Mouse (Mus musculus): ENCODE results near the gene Vmo1.
A peak's percentile ranks its signal among the peaks of the same experiment; 100 is the strongest.
"Not testable (repeated sequence)": the region's sequence is repeated elsewhere in the genome, so short reads cannot be mapped to it uniquely, and the experiment has no call there.

Vmo1 gene

GRCm38 (mm10) chr11:70520178-70520769, 5.9 kb upstream of the Vmo1 start:
- DNase-seq (ENCODE audit: low spot score in 2 of 2) = no peak

GRCm38 (mm10) chr11:70518923-70519322, 4.5 kb upstream of the Vmo1 start, which contains the start of gene Gltpd2:
Gltpd2 (plus strand) TSS chr11:70519196.
- no peak for DNase-seq (ENCODE audit: low spot score in 2 of 2)

GRCm38 (mm10) chr11:70518436-70518835, 4.0 kb upstream of the Vmo1 start:
- DNase-seq (ENCODE audit: low spot score in 2 of 2) = no peak

GRCm38 (mm10) chr11:70516352-70516751, 1.9 kb upstream of the Vmo1 start:
- DNase-seq (ENCODE audit: low spot score in 2 of 2) = peak; percentile 17 to 48

GRCm38 (mm10) chr11:70513520-70513919, 896 bp downstream of the Vmo1 start:
- no peak for DNase-seq (ENCODE audit: low spot score in 2 of 2)

GRCm38 (mm10) chr11:70512709-70513342, 1.6 kb downstream of the Vmo1 start:
- DNase-seq (ENCODE audit: low spot score in 2 of 2) = no peak

- DNase-seq (ENCODE audit: low spot score in 2 of 2) = no peak
These were observed 2.6 kb downstream of the Vmo1 start for GRCm38 (mm10) chr11:70511825-70512224.

GRCm38 (mm10) chr11:70511242-70511641, 3.2 kb downstream of the Vmo1 start:
- no peak for DNase-seq (ENCODE audit: low spot score in 2 of 2)

- DNase-seq (ENCODE audit: low spot score in 2 of 2) = peak; percentile 30 to 37
These were observed 4.5 kb downstream of the Vmo1 start for GRCm38 (mm10) chr11:70509753-70510564.

GRCm38 (mm10) chr11:70506962-70507515, 7.4 kb downstream of the Vmo1 start:
- DNase-seq (ENCODE audit: low spot score in 2 of 2) = no peak

- peak; percentile 21 to 50 for DNase-seq (ENCODE audit: low spot score in 2 of 2)
These were observed 8.0 kb downstream of the Vmo1 start for GRCm38 (mm10) chr11:70506385-70506784.

GRCm38 (mm10) chr11:70504970-70505369, 9.4 kb downstream of the Vmo1 start, which contains the start of gene Tm4sf5:
Tm4sf5 (plus strand) TSS chr11:70505244.
- DNase-seq (ENCODE audit: low spot score in 2 of 2) = no peak

- no peak for DNase-seq (ENCODE audit: low spot score in 2 of 2)
These were observed 12.4 kb downstream of the Vmo1 start for GRCm38 (mm10) chr11:70502018-70502417.

GRCm38 (mm10) chr11:70500476-70500812, 14.0 kb downstream of the Vmo1 start:
- no peak for DNase-seq (ENCODE audit: low spot score in 2 of 2)

GRCm38 (mm10) chr11:70499566-70500475, 14.6 kb downstream of the Vmo1 start:
- no peak for DNase-seq (ENCODE audit: low spot score in 2 of 2)

- peak in 1 of 2 experiments; percentile 2 for DNase-seq (ENCODE audit: low spot score in 2 of 2)
These were observed 24.7 kb downstream of the Vmo1 start for GRCm38 (mm10) chr11:70489684-70490083.

- DNase-seq (ENCODE audit: low spot score in 2 of 2) = peak; percentile 9 to 26
These were observed 25.3 kb downstream of the Vmo1 start for GRCm38 (mm10) chr11:70489138-70489537.

- DNase-seq (ENCODE audit: low spot score in 2 of 2) = no peak
These were observed 26.6 kb downstream of the Vmo1 start for GRCm38 (mm10) chr11:70487816-70488215.

- DNase-seq (ENCODE audit: low spot score in 2 of 2) = no peak
These were observed 28.9 kb downstream of the Vmo1 start for GRCm38 (mm10) chr11:70485498-70485897.

- no peak for DNase-seq (ENCODE audit: low spot score in 2 of 2)
These were observed 39.4 kb downstream of the Vmo1 start for GRCm38 (mm10) chr11:70474872-70475534.

- not testable (repeated sequence) for DNase-seq (ENCODE audit: low spot score in 2 of 2)
These were observed 41.1 kb downstream of the Vmo1 start for GRCm38 (mm10) chr11:70473291-70473690.

Data from frontal cortex, postnatal 36 days (tissue).